In the genomic region with DNA sequence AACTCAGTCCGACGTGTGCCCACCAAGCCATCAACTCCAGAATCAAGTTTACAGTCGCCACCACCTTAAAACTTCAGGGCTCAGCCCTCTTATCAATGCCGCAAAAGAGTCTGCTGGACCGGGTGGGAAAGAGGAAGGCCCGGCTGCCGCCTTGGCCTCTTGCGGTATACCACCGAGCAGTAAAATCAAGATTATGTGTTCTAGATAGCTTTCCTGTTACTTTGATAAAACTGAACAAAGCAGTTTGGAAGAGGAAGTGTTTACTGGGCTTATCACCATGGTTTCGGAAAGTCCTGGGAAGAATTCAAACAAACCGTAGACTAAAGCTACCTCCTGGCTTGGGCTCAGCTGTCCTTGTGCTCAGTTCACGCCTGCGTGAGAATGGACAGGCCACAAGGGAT, we compare ENCODE assay signal across 8 mouse cellular contexts. TPM values are rescaled to one million over a fixed set of nuclear protein-coding genes. Genes with fewer than 3 reads are reported as not detected.
DNase-seq lines count a peak whose midpoint lies in the region; ATAC-seq and TF ChIP-seq lines count a peak whose summit lies in the region.

No protein-coding gene starts in this region.

- no peak for ATAC-seq in kidney, embryonic 16.5 days (ENCODE audit: low FRiP score, low TSS enrichment)
- ATAC-seq in heart, embryonic 15.5 days (replicated peaks; ENCODE audit: insufficient number of reproducible peaks, insufficient read depth, low FRiP score, low read depth): no peak
- ATAC-seq in liver, embryonic 16.5 days (ENCODE audit: low read depth): no peak

- no peaks in the 10 kb centered on the region for H3K9me3 ChIP-seq in kidney, embryonic 16.5 days (ENCODE audit: low read length)
- H3K9me3 ChIP-seq in heart, embryonic 15.5 days (replicated peaks): no peaks in the 10 kb centered on the region
- H3K9me3 ChIP-seq in liver, embryonic 16.5 days (replicated peaks; ENCODE audit: control insufficient read depth, low read length): no peaks in the 10 kb centered on the region

- peak overlapping the region; percentile 85 for H3K4me2 ChIP-seq in kidney, embryonic 16.5 days (replicated peaks; ENCODE audit: low read depth, low read length)
- peak overlapping the region; percentile 74 for H3K4me2 ChIP-seq in heart, embryonic 15.5 days
- H3K4me2 ChIP-seq in liver, embryonic 16.5 days (ENCODE audit: low read depth, low read length): peak overlapping the region; percentile 72

- peak overlapping the region; percentile 71 for H3K9ac ChIP-seq in kidney, embryonic 16.5 days (replicated peaks; ENCODE audit: low read length)
- peak overlapping the region; percentile 80 for H3K9ac ChIP-seq in heart, embryonic 15.5 days
- H3K9ac ChIP-seq in liver, embryonic 16.5 days (ENCODE audit: low read depth, low read length): peak overlapping the region; percentile 84

- no peak for DNase-seq in kidney, postnatal 4 days
- DNase-seq in left cerebral cortex, adult 8-10 months (ENCODE audit: low spot score in 2 of 2): no peak
- DNase-seq in spleen, postnatal 10 days (ENCODE audit: low spot score in 2 of 2): no peak
- DNase-seq in testis, postnatal 14 days (ENCODE audit: low spot score): no peak

- H3K27me3 ChIP-seq in kidney, embryonic 16.5 days (ENCODE audit: insufficient read depth, low read length): no peaks in the 10 kb centered on the region
- H3K27me3 ChIP-seq in heart, embryonic 15.5 days: no peaks in the 10 kb centered on the region
- no peaks in the 10 kb centered on the region for H3K27me3 ChIP-seq in liver, embryonic 16.5 days (ENCODE audit: control insufficient read depth, insufficient read depth, low read depth, low read length)

- no peak for TF ChIP-seq CTCF in bone marrow, adult 2 months (IDR thresholded peaks at IDR 0.05; ENCODE audit: control insufficient read depth, insufficient read depth, low read length)

- peaks cover 24% of the 10 kb centered on the region for H3K4me1 ChIP-seq in kidney, embryonic 16.5 days (ENCODE audit: insufficient read depth, low read length)
- H3K4me1 ChIP-seq in bone marrow, adult 2 months (ENCODE audit: control insufficient read depth, insufficient read depth, low read length): peaks cover 3% of the 10 kb centered on the region; the same call in 1 of the 2 replicates
- peaks cover 23% of the 10 kb centered on the region for H3K4me1 ChIP-seq in heart, embryonic 15.5 days (replicated peaks)
- peaks cover 26% of the 10 kb centered on the region for H3K4me1 ChIP-seq in liver, embryonic 16.5 days (ENCODE audit: control insufficient read depth, low read depth, low read length)

- H3K4me3 ChIP-seq in kidney, embryonic 16.5 days (ENCODE audit: low read length): peak overlapping the region; percentile 57
- H3K4me3 ChIP-seq in bone marrow, adult 2 months (replicated peaks; ENCODE audit: control insufficient read depth, low read depth, low read length): peak overlapping the region; percentile 86
- peak overlapping the region; percentile 84 for H3K4me3 ChIP-seq in heart, embryonic 15.5 days
- H3K4me3 ChIP-seq in liver, embryonic 16.5 days (ENCODE audit: low read depth, low read length): peak overlapping the region; percentile 83

- TF ChIP-seq POLR2A in bone marrow, adult 2 months (IDR thresholded peaks at IDR 0.05; ENCODE audit: borderline replicate concordance, control insufficient read depth, low read depth, low read length): no peak

- H3K36me3 ChIP-seq in kidney, embryonic 16.5 days (ENCODE audit: insufficient read depth, low read length): no peaks in the 10 kb centered on the region
- no peaks in the 10 kb centered on the region for H3K36me3 ChIP-seq in heart, embryonic 15.5 days
- no peaks in the 10 kb centered on the region for H3K36me3 ChIP-seq in liver, embryonic 16.5 days (ENCODE audit: control insufficient read depth, insufficient read depth)

- peak overlapping the region; percentile 59 for H3K27ac ChIP-seq in kidney, embryonic 16.5 days (ENCODE audit: low read length)
- H3K27ac ChIP-seq in bone marrow, adult 2 months (ENCODE audit: control insufficient read depth, insufficient read depth, low read depth, low read length, poor library complexity): peak overlapping the region; percentile 90
- H3K27ac ChIP-seq in heart, embryonic 15.5 days: peak overlapping the region; percentile 87
- H3K27ac ChIP-seq in liver, embryonic 16.5 days (ENCODE audit: low read length): peak overlapping the region; percentile 98

- 3% methylated on average over 13 of the region's 13 CpGs for WGBS in kidney, embryonic 16.5 days
- under 1% methylated on average over 13 of the region's 13 CpGs for WGBS in bone marrow, adult 2 months
- WGBS in heart, embryonic 15.5 days: under 1% methylated on average over 13 of the region's 13 CpGs
- 0% methylated on average over 13 of the region's 13 CpGs for WGBS in liver, embryonic 16.5 days (ENCODE audit: insufficient replicate concordance)

RNA-seq across cellular contexts. Expression of a gene that starts 0.8 kb away (rescaled TPM):
- 25.2 and 27.9 TPM in 2 replicates for polyA plus RNA-seq in kidney, embryonic 16.5 days (2015; fragmentation: Nextera tagmentation; extraction: Ambion mirVana)
- 3.3 and 6.5 TPM in 2 replicates for polyA plus RNA-seq in bone marrow, adult 2 months (2011; ENCODE audit: insufficient read depth, insufficient read length, low replicate concordance, missing spikeins)
- polyA plus RNA-seq in heart, embryonic 15.5 days (2015; fragmentation: Nextera tagmentation; extraction: Ambion mirVana): 12.5 and 15.3 TPM in 2 replicates
- polyA plus RNA-seq in liver, embryonic 16.5 days (2015; fragmentation: Nextera tagmentation; extraction: Ambion mirVana): 5.5 TPM in 2 replicates
- 10 to 100 TPM in 1 of 4 experiments, 1 to 10 TPM in 3; 8.5 to 10.3 (median 9.5) TPM for total RNA-seq in left cerebral cortex, adult 8-10 months (2022)

RNA-seq across cellular contexts. Expression of a gene that starts 5.4 kb away (rescaled TPM):
- 39.9 and 43.0 TPM in 2 replicates for polyA plus RNA-seq in kidney, embryonic 16.5 days (2015; fragmentation: Nextera tagmentation; extraction: Ambion mirVana)
- polyA plus RNA-seq in bone marrow, adult 2 months (2011; ENCODE audit: insufficient read depth, insufficient read length, low replicate concordance, missing spikeins): 7.8 and 11.3 TPM in 2 replicates
- 71.2 and 73.8 TPM in 2 replicates for polyA plus RNA-seq in heart, embryonic 15.5 days (2015; fragmentation: Nextera tagmentation; extraction: Ambion mirVana)
- 11.4 and 13.1 TPM in 2 replicates for polyA plus RNA-seq in liver, embryonic 16.5 days (2015; fragmentation: Nextera tagmentation; extraction: Ambion mirVana)
- 10 to 100 TPM in 3 of 4 experiments, 1 to 10 TPM in 1; 9.4 to 13.8 (median 12.4) TPM for total RNA-seq in left cerebral cortex, adult 8-10 months (2022)

RNA-seq across cellular contexts. Expression of a gene that starts 31.8 kb away (rescaled TPM):
- polyA plus RNA-seq in kidney, embryonic 16.5 days (2015; fragmentation: Nextera tagmentation; extraction: Ambion mirVana): 115 and 124 TPM in 2 replicates
- 5.9 and 8.7 TPM in 2 replicates for polyA plus RNA-seq in bone marrow, adult 2 months (2011; ENCODE audit: insufficient read depth, insufficient read length, low replicate concordance, missing spikeins)
- 83.5 and 85.2 TPM in 2 replicates for polyA plus RNA-seq in heart, embryonic 15.5 days (2015; fragmentation: Nextera tagmentation; extraction: Ambion mirVana)
- 165 and 179 TPM in 2 replicates for polyA plus RNA-seq in liver, embryonic 16.5 days (2015; fragmentation: Nextera tagmentation; extraction: Ambion mirVana)
- total RNA-seq in left cerebral cortex, adult 8-10 months (2022): 10 to 100 TPM; 31.7 to 36.2 (median 33.1) TPM
